Comparison of ENCODE assay signal across 7 mouse cellular contexts in genomic region chr8:110071600-110071999, GRCm38 (mm10). TPM values are rescaled to one million over a fixed set of nuclear protein-coding genes. Genes with fewer than 3 reads are reported as not detected.
DNase-seq lines count a peak whose midpoint lies in the region; ATAC-seq and TF ChIP-seq lines count a peak whose summit lies in the region.

No protein-coding gene starts in this region.

- H3K9ac ChIP-seq in forebrain, embryonic 12.5 days = no peak overlapping the region
- no peak overlapping the region for H3K9ac ChIP-seq in kidney, postnatal 0 days (ENCODE audit: low read depth, low read length)
- no peak overlapping the region for H3K9ac ChIP-seq in liver, embryonic 14.5 days (replicated peaks)

- no peaks in the 10 kb centered on the region for H3K36me3 ChIP-seq in forebrain, embryonic 12.5 days (replicated peaks)
- H3K36me3 ChIP-seq in kidney, postnatal 0 days (ENCODE audit: insufficient read depth, low read length) = no peaks in the 10 kb centered on the region
- H3K36me3 ChIP-seq in liver, embryonic 14.5 days (replicated peaks; ENCODE audit: control insufficient read depth, insufficient read depth, low read depth) = no peaks in the 10 kb centered on the region

- no peak for TF ChIP-seq EP300 in liver, embryonic 14.5 days (IDR thresholded peaks at IDR 0.05; ENCODE audit: low read depth)

- no peaks in the 10 kb centered on the region for H3K27me3 ChIP-seq in forebrain, embryonic 12.5 days
- H3K27me3 ChIP-seq in kidney, postnatal 0 days (ENCODE audit: insufficient read depth, low read length) = no peaks in the 10 kb centered on the region
- no peaks in the 10 kb centered on the region for H3K27me3 ChIP-seq in liver, embryonic 14.5 days (ENCODE audit: control insufficient read depth, insufficient read depth, low read length)

- peak; percentile 62 for ATAC-seq in CD4-positive, CD25-positive, alpha-beta regulatory T cell, adult 4 months
- ATAC-seq in forebrain, embryonic 12.5 days (ENCODE audit: low FRiP score) = peak; percentile 58; the same call in 1 of the 2 replicates
- ATAC-seq in kidney, postnatal 0 days (replicated peaks; ENCODE audit: low FRiP score, low read depth) = no peak; the same call in 1 of the 2 replicates
- ATAC-seq in liver, embryonic 14.5 days (ENCODE audit: insufficient read depth) = no peak

- no peak overlapping the region for H3K4me3 ChIP-seq in forebrain, embryonic 12.5 days (replicated peaks)
- H3K4me3 ChIP-seq in kidney, postnatal 0 days (replicated peaks; ENCODE audit: low read depth, low read length) = no peak overlapping the region
- no peak overlapping the region for H3K4me3 ChIP-seq in liver, embryonic 14.5 days (ENCODE audit: insufficient read depth in 1 of 2, low read depth in 2 of 2, low read length in 2 of 2)

- DNase-seq in B cell, adult 2 months = peak; percentile 48 to 49
- peak; percentile 27 for DNase-seq in c-Kit-positive CD71-positive TER-119-negative erythroid progenitor cells, embryonic 14.5 days (ENCODE audit: low read depth)
- DNase-seq in kidney, postnatal 0 days (ENCODE audit: low spot score) = peak; percentile 88
- peak; percentile 13 to 17 (median 14) for DNase-seq in liver, embryonic 14.5 days (ENCODE audit: low read depth in 3 of 3, low spot score in 3 of 3)
- DNase-seq in right cerebral cortex, adult 18-20 months = peak; percentile 43

- 14% methylated on average over 9 of the region's 9 CpGs for WGBS in forebrain, embryonic 12.5 days
- WGBS in kidney, postnatal 0 days = 12% methylated on average over 9 of the region's 9 CpGs
- 10% methylated on average over 9 of the region's 9 CpGs for WGBS in liver, embryonic 14.5 days (ENCODE audit: insufficient replicate concordance)

- no peaks in the 10 kb centered on the region for H3K4me1 ChIP-seq in forebrain, embryonic 12.5 days
- no peaks in the 10 kb centered on the region for H3K4me1 ChIP-seq in kidney, postnatal 0 days (replicated peaks; ENCODE audit: insufficient read depth, low read length)
- no peaks in the 10 kb centered on the region for H3K4me1 ChIP-seq in liver, embryonic 14.5 days (replicated peaks; ENCODE audit: control insufficient read depth in 2 of 2, insufficient read depth in 2 of 2, low read length in 1 of 2)

- peak; percentile 98 for TF ChIP-seq CTCF in kidney, postnatal 0 days (IDR thresholded peaks at IDR 0.05; ENCODE audit: low read depth)
- TF ChIP-seq CTCF in liver, embryonic 14.5 days (IDR thresholded peaks at IDR 0.05; ENCODE audit: low read depth) = peak; percentile 90

- no peak overlapping the region for H3K4me2 ChIP-seq in forebrain, embryonic 12.5 days
- H3K4me2 ChIP-seq in kidney, postnatal 0 days (ENCODE audit: low read length) = no peak overlapping the region
- no peak overlapping the region for H3K4me2 ChIP-seq in liver, embryonic 14.5 days (ENCODE audit: low read depth)

- no peaks in the 10 kb centered on the region for H3K9me3 ChIP-seq in forebrain, embryonic 12.5 days
- H3K9me3 ChIP-seq in kidney, postnatal 0 days (replicated peaks; ENCODE audit: low read length) = no peaks in the 10 kb centered on the region
- no peaks in the 10 kb centered on the region for H3K9me3 ChIP-seq in liver, embryonic 14.5 days (ENCODE audit: control insufficient read depth, low read length)

- no peak overlapping the region for H3K27ac ChIP-seq in forebrain, embryonic 12.5 days
- H3K27ac ChIP-seq in kidney, postnatal 0 days = no peak overlapping the region
- no peak overlapping the region for H3K27ac ChIP-seq in liver, embryonic 14.5 days

RNA-seq across cellular contexts. Expression of gene Zfp612, which starts 7.9 kb away (rescaled TPM):
- 1 to 10 TPM; 2.3 to 4.1 TPM for polyA plus RNA-seq in CD4-positive, CD25-positive, alpha-beta regulatory T cell, adult 4 months (2017; shearing (Covaris generic))
- 15.2 and 17.2 TPM in 2 replicates for polyA plus RNA-seq in forebrain, embryonic 12.5 days (2016; fragmentation: Nextera tagmentation; extraction: Ambion mirVana)
- 5.1 and 5.6 TPM in 2 replicates for polyA plus RNA-seq in kidney, postnatal 0 days (2015; fragmentation: Nextera tagmentation; extraction: Ambion mirVana)
- 0.23 and 0.36 TPM in 2 replicates for polyA plus RNA-seq in liver, embryonic 14.5 days (2012; rRNA removed)
- polyA plus RNA-seq in liver, embryonic 14.5 days (2014; fragmentation: Nextera tagmentation; extraction: Ambion mirVana) = 0.52 and 0.92 TPM in 2 replicates

RNA-seq across cellular contexts. Expression of gene Gm21964, which starts 29.4 kb away (rescaled TPM):
- polyA plus RNA-seq in CD4-positive, CD25-positive, alpha-beta regulatory T cell, adult 4 months (2017; shearing (Covaris generic)) = not detected
- not detected in 2 replicates for polyA plus RNA-seq in forebrain, embryonic 12.5 days (2016; fragmentation: Nextera tagmentation; extraction: Ambion mirVana)
- not detected in 2 replicates for polyA plus RNA-seq in kidney, postnatal 0 days (2015; fragmentation: Nextera tagmentation; extraction: Ambion mirVana)
- polyA plus RNA-seq in liver, embryonic 14.5 days (2012; rRNA removed) = not detected in 2 replicates
- not detected in 2 replicates for polyA plus RNA-seq in liver, embryonic 14.5 days (2014; fragmentation: Nextera tagmentation; extraction: Ambion mirVana)

RNA-seq across cellular contexts. Expression of gene Gm17720, which starts 31.0 kb away (rescaled TPM):
- not detected for polyA plus RNA-seq in CD4-positive, CD25-positive, alpha-beta regulatory T cell, adult 4 months (2017; shearing (Covaris generic))
- not detected in 2 replicates for polyA plus RNA-seq in forebrain, embryonic 12.5 days (2016; fragmentation: Nextera tagmentation; extraction: Ambion mirVana)
- not detected in 2 replicates for polyA plus RNA-seq in kidney, postnatal 0 days (2015; fragmentation: Nextera tagmentation; extraction: Ambion mirVana)
- polyA plus RNA-seq in liver, embryonic 14.5 days (2012; rRNA removed) = not detected in 2 replicates
- not detected in 2 replicates for polyA plus RNA-seq in liver, embryonic 14.5 days (2014; fragmentation: Nextera tagmentation; extraction: Ambion mirVana)

RNA-seq across cellular contexts. Expression of gene Chst4, which starts 32.1 kb away (rescaled TPM):
- polyA plus RNA-seq in CD4-positive, CD25-positive, alpha-beta regulatory T cell, adult 4 months (2017; shearing (Covaris generic)) = not detected
- polyA plus RNA-seq in forebrain, embryonic 12.5 days (2016; fragmentation: Nextera tagmentation; extraction: Ambion mirVana) = not detected in 2 replicates
- polyA plus RNA-seq in kidney, postnatal 0 days (2015; fragmentation: Nextera tagmentation; extraction: Ambion mirVana) = 0.14 TPM in 1 of 2 replicates, not detected in the other
- polyA plus RNA-seq in liver, embryonic 14.5 days (2012; rRNA removed) = 0.02 TPM in 1 of 2 replicates, not detected in the other
- not detected in 2 replicates for polyA plus RNA-seq in liver, embryonic 14.5 days (2014; fragmentation: Nextera tagmentation; extraction: Ambion mirVana)

Comparison
In these comparisons a context has a peak if more than half of its experiments do, and no peak if none do; other contexts are left out.
1. DNase-seq: peak in every context shown above with its lines; median percentile 88 in kidney, postnatal 0 days; 48 in B cell, adult 2 months; 43 in right cerebral cortex, adult 18-20 months; 27 in c-Kit-positive CD71-positive TER-119-negative erythroid progenitor cells, embryonic 14.5 days; 14 in liver, embryonic 14.5 days.
2. ATAC-seq: peak in CD4-positive, CD25-positive, alpha-beta regulatory T cell, adult 4 months (single experiment) and forebrain, embryonic 12.5 days (single experiment); none in kidney, postnatal 0 days (single experiment) and liver, embryonic 14.5 days (single experiment).